Mouse (Mus musculus) hindlimb bud, embryonic 11.5 days (tissue): ENCODE measurements around the gene Nrg3.

Experiments
- DNase-seq: peaks from one replicate; pipeline ENCODE4 v3.0.0-alpha.2; 2012; ENCODE audit warnings: low read depth, low spot score; ENCODE audit errors: extremely low spot score

Gene Nrg3

GRCm38 (mm10) chr14:38992574-38992866 lies 480.4 kb downstream of the Nrg3 start:
- DNase-seq = no peak

GRCm38 (mm10) chr14:38991847-38992573 lies 480.9 kb downstream of the Nrg3 start:
- DNase-seq = no peak

DNA sequence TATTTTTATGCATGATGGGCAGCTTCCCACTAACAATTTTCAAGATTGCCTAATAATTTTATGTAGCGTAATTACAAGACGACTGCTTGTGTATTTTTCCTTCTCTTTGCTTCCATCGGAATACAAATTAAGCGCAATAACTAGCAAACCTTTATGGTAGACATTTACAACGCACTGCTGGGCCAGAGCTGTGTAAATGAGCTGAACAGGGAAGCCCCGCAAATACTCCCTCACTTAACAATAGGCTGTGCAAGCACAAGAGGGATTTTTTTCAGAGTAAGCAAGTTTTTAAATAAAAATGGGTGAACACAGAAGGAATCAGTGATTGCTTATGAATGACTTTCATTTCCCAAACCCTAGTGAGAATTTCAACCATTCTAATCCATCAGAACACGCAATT lies 513.5 kb downstream of the Nrg3 start:
- no peak for DNase-seq

DNA sequence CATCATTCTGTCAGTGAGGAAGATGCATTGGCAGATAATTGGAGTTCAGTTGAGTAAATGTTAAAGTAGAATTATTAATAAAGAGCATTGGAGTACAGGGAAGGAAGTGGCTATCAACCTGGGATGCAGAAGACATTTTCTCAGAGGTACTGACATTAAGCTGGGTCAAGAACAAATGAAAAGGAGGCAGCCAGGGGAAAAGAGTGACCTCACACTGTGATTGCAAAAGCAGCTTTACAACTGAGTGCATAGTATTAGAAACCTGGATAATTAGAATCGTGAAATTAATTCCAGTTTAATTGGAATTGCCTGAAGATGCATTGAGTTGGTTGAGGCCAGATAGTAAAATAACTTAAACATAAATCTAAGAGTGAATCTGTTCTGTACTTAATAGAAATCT lies 535.4 kb downstream of the Nrg3 start:
- DNase-seq = no peak

DNA sequence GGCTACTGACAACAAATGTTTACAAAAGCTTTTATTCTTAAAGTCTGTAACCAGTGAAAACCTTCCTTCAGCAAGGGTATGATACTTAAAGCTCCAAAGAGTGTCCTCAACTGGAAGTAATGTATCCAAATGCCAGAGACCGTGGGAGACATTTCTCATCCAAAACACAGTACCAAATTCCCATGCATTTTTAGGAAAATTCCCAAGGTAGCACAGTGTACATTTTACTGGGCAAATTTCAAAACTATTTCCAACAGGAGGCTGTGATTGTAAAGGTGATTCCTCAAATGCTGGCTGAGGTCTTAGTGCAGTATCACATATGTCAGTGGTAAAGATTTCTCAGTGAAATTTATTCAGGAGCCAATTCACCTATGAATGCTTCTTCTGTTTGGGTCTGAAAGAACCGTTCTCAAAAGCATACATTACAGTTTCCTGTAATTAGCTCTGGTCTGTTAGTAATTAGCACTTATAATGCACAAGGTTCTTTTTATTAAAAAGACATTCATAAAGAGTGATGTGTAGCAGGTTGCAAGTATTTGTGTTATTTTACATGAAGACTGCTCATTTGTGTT lies 536.3 kb downstream of the Nrg3 start:
- no peak for DNase-seq

DNA sequence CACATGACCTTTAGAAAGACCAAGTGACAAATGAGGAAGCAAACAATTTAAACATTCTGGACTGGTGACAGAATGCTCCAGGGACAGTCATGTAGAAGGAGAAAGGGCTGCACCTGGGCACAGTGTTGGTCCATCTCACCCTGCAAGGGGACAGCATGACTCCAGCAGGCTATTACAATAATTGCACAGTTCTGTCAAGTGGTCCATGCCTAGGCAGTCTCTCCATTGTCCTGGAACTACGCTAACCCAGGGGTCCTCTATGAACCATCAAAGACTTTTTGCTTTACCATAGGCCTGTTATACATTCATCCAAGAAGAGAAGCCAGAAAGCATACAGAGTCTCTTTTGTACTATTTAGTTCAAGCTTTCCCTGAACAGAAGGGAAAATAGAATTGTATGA lies 549.2 kb downstream of the Nrg3 start:
- DNase-seq = no peak

- no peak for DNase-seq
Measured at GRCm38 (mm10) chr14:38920800-38921199, 552.1 kb downstream of the Nrg3 start.

- DNase-seq = no peak
Measured at GRCm38 (mm10) chr14:38870591-38870990, 602.3 kb downstream of the Nrg3 start.

- no peak for DNase-seq
Measured at GRCm38 (mm10) chr14:38847566-38847965, 625.3 kb downstream of the Nrg3 start.

GRCm38 (mm10) chr14:38847091-38847490 lies 625.8 kb downstream of the Nrg3 start:
- DNase-seq = no peak

DNA sequence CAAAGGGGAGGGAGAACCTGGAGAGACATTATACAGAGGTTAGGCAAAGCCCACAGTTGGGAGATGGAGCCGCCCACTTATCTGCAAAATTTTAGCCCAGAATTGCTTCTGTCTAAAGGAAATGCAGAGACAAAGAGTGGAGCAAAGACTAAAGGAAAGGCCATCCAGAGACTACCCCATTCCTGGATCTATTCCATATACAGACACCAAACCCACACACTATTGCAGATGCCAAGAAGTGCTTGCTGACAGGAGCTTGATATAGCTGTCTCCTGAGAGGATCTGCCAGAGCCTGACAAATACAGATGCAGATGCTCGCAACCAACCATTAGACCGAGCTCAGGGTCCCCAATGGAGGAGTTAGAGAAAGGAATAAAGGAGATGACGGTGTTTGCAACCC lies 637.9 kb downstream of the Nrg3 start:
- no peak for DNase-seq

DNA sequence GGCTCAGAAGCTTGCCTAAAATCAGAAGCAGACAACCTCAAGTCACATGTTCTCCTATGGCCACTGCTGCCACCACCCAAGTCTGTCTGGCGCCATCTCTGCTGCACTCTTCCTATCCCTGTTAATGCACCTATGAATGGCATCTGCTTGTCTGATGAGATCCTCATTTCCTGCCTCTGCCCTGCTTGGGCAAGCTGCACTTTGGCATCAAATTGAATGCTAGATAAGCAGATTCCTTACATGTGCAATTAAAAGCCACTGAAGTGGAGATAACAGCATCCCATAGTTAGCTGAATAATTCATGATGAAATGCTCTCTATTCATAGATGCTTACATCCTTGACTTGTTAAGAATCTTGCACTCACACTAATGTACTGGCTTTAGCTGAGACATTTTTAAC lies 648.0 kb downstream of the Nrg3 start:
- no peak for DNase-seq

GRCm38 (mm10) chr14:38797027-38797426 lies 675.9 kb downstream of the Nrg3 start:
- no peak for DNase-seq

GRCm38 (mm10) chr14:38775291-38776116 lies 697.4 kb downstream of the Nrg3 start:
- no peak for DNase-seq

DNA sequence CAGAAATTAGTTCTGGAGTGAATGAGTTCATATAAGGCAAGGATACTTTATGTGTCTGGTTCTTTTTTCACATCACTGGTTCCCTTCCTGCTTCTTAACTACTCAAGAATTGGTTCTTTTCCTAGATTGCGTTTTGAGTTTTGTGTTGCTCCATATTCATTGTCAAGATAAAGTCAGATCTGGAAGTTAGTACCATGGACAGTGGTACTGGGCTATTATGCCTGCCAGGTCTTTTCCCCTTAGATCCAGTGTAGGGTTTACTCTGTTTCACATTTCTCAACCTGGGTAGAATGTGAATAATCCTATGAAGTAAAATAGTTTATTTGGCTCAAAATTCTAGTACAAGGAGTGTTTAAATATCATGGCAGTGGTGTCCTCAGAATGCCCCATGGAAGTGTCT lies 698.1 kb downstream of the Nrg3 start:
- no peak for DNase-seq

DNA sequence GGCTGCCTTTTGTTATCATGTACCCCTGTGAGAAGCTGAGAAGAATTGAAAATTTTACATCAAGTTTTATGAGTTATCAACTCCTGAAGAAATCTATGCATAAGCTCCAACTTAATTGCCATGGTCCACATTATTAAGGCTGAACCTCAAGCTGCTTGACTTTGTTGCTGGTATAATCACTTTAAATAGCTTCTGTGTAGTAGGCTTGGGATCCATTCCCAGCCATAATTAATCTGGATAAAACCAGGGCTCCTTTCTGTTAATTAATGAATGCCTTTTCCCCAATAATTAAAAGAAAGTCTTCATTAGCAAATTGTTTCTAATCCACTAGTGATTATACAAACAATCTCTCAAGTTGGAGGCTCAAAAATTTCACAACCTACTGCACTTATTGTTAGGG lies 742.4 kb downstream of the Nrg3 start:
- no peak for DNase-seq

DNA sequence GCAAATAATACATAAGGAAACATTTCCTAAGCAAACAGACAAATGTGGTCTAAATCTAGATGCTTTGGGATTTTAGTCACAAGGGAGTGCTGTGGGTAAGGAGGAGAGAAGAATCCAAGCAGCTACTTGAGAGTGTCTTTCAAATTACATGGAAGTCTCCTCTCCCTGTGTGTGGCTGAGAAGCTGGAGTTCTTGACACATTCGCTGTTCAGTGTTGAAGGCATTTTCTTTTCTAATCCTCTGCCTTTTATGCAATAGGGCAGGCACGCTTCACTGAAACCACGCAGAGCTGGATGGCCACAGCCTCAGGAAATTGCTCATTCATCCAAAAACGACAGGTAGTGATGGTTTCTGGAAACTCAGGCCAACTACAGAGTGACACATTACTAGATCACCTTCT lies 769.0 kb downstream of the Nrg3 start:
- no peak for DNase-seq

- DNase-seq = no peak
Measured at GRCm38 (mm10) chr14:38702596-38703393, 770.1 kb downstream of the Nrg3 start.

- DNase-seq = no peak
Measured at GRCm38 (mm10) chr14:38701413-38701812, 771.5 kb downstream of the Nrg3 start.

DNA sequence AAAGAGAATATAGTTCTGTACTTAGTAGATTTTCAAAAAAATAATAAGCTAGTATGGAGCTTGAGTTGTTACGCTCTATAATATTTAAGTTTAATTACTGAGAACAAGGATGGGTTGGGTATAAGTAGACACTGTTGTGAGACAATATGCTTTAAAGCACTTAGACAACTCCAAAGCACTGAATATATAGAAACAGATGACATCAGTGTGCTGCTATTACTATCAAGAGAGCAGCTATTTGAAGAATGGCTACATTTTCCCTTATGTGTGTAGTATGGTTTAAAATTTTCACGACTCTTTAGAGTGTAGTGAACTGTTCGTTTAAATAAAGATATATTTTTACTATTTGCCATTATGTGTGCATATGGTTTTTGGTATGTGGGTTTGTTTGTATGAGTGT lies 771.9 kb downstream of the Nrg3 start:
- DNase-seq = no peak

DNA sequence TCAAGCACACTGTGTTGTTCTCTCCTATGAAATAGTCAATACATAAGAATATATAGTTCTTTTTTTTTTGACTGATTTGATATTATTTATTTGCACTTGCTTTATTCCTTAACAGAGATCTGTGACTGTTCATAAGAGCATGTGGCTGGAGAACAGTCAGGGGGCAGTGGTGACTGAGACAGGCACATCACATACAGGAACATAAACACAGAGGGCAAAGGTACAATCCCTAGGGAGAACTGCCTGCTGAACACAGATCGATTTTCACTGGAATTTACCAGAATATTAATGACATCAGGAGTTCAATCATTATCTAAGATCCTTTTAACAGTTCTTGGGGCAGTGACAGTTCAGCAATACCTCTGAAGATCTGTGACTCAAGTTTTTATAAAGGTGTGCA lies 812.9 kb downstream of the Nrg3 start:
- no peak for DNase-seq

DNA sequence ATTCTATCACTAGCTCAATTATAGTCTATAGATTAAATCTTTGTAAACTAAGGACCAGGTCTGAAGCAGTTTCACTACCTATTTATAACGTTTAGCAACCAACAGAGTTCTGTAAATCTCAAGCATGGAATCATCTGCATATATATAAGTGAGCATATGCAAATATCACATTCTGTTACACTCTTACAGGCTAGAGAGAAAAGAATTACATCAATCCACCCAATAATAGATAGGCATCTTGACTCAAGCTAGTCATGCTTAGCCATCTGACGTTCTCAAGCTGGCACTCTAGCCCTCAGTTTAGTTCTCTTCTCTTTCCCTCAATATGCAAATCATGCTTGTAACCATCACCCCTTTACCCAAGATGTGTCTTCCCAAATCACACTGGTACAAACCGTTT lies 835.8 kb downstream of the Nrg3 start:
- no peak for DNase-seq
